Mouse (Mus musculus) liver, embryonic 15.5 days (tissue): Measurements from ENCODE around the gene Rab1a. TPM values are rescaled to one million over a fixed set of nuclear protein-coding genes. Genes with fewer than 3 reads are reported as not detected.
A peak's percentile ranks its signal among the peaks of the same experiment; 100 is the strongest.
"Not testable (repeated sequence)": the region's sequence is repeated elsewhere in the genome, so short reads cannot be mapped to it uniquely, and the experiment has no call there.

Experiments used
- ATAC-seq: fragments of 200-750 bp; cut with Nextera tagmentation; 2 replicates; pipeline ENCODE4 v1.8.0; 2017; ENCODE audit warnings: moderate number of reproducible peaks, mild to moderate bottlenecking, moderate library complexity; ENCODE audit not compliant: insufficient read depth
- H3K27ac ChIP-seq: fragments of 300-500 bp; sonication (generic); replicated peaks from 2 replicates; pipeline ENCODE4 v1.5.1; 2015; ENCODE audit warnings: mild to moderate bottlenecking, inconsistent platforms
- H3K27me3 ChIP-seq: fragments of 300-500 bp; sonication (generic); 2 replicates; pipeline ENCODE4 v1.6.1; 2015; ENCODE audit warnings: mild to moderate bottlenecking, inconsistent platforms
- H3K36me3 ChIP-seq: fragments of 300-500 bp; sonication (generic); replicated peaks from 2 replicates; pipeline ENCODE4 v1.6.1; 2015; ENCODE audit warnings: moderate library complexity, mild to moderate bottlenecking, inconsistent platforms
- H3K4me1 ChIP-seq: fragments of 300-500 bp; sonication (generic); replicated peaks from 2 replicates; pipeline ENCODE4 v1.6.1; 2015; ENCODE audit warnings: inconsistent platforms
- H3K4me2 ChIP-seq: fragments of 300-500 bp; sonication (generic); 2 replicates; pipeline ENCODE4 v1.6.1; 2015; ENCODE audit warnings: moderate library complexity, mild to moderate bottlenecking, inconsistent platforms
- H3K4me3 ChIP-seq: fragments of 300-500 bp; sonication (generic); replicated peaks from 2 replicates; pipeline ENCODE4 v1.5.1; 2015; ENCODE audit warnings: mild to moderate bottlenecking, inconsistent platforms
- H3K9ac ChIP-seq: fragments of 300-500 bp; sonication (generic); 2 replicates; pipeline ENCODE4 v1.6.1; 2015; ENCODE audit warnings: moderate library complexity, mild to moderate bottlenecking, inconsistent platforms
- H3K9me3 ChIP-seq: fragments of 300-500 bp; sonication (generic); replicated peaks from 2 replicates; pipeline ENCODE4 v1.6.1; 2016; ENCODE audit warnings: inconsistent platforms
- WGBS: fragments of 180-500 bp; shearing (Covaris S2); methylation state at CpG from one replicate; pipeline ENCODE4 v1.1.7; 2015; ENCODE audit warnings: mixed read lengths; ENCODE audit not compliant: insufficient replicate concordance; 5-methylcytosine and 5-hydroxymethylcytosine counted together
- polyA plus RNA-seq: library from polyadenylated mRNA; unstranded; fragments of >200 nt; fragmentation: Nextera tagmentation; extraction: Ambion mirVana; gene quantifications from 2 replicates; pipeline ENCODE4 v1.2.1, GENCODE M21; 2015

The Rab1a gene
- 80.4 and 96.4 TPM in 2 replicates for polyA plus RNA-seq

- ATAC-seq: peak; percentile 96
- Histone ChIP-seq H3K4me2 (peak within 1 kb of the TSS; percentile 83), H3K9me3 (no peaks in the 10 kb centered on the region), H3K36me3 (no peaks in the 10 kb centered on the region), H3K4me1 (peaks cover 38% of the 10 kb centered on the region), H3K9ac (peak within 1 kb of the TSS; percentile 99), H3K27me3 (no peaks in the 10 kb centered on the region), H3K4me3 (peak within 1 kb of the TSS; percentile 100), H3K27ac (peak within 1 kb of the TSS; percentile 92)
- WGBS: under 1% methylated on average over 54 of the region's 54 CpGs
Measured at GRCm38 (mm10) chr11:20200713-20201575, at the start of gene Rab1a. TSS of gene Rab1a (plus strand) at chr11:20201432.

- Histone ChIP-seq H3K27ac (no peak overlapping the region), H3K36me3 (no peaks in the 10 kb centered on the region), H3K9ac (no peak overlapping the region), H3K27me3 (no peaks in the 10 kb centered on the region), H3K9me3 (no peaks in the 10 kb centered on the region), H3K4me1 (no peaks in the 10 kb centered on the region), H3K4me2 (no peak overlapping the region), H3K4me3 (no peak overlapping the region)
- no peak for ATAC-seq
- WGBS: 59% methylated on average over 4 of the region's 4 CpGs
Measured at GRCm38 (mm10) chr11:20152107-20152901, 48.9 kb upstream of the Rab1a start.

GRCm38 (mm10) chr11:20153542-20153941 lies 47.7 kb upstream of the Rab1a start:
- H3K4me1 ChIP-seq, ATAC-seq, H3K4me3 ChIP-seq, H3K9ac ChIP-seq, H3K36me3 ChIP-seq, H3K4me2 ChIP-seq, H3K27ac ChIP-seq, H3K9me3 ChIP-seq, H3K27me3 ChIP-seq: not testable (repeated sequence)
- 63% methylated on average over 5 of the region's 5 CpGs for WGBS

- ATAC-seq: no peak
- no peaks in the 10 kb centered on the region for H3K9me3 ChIP-seq
- no peaks in the 10 kb centered on the region for H3K36me3 ChIP-seq
- no peaks in the 10 kb centered on the region for H3K27me3 ChIP-seq
- H3K4me2 ChIP-seq: no peak overlapping the region
- no peak overlapping the region for H3K4me3 ChIP-seq
- no peak overlapping the region for H3K27ac ChIP-seq
- H3K4me1 ChIP-seq: no peaks in the 10 kb centered on the region
- no peak overlapping the region for H3K9ac ChIP-seq
Measured at GRCm38 (mm10) chr11:20158879-20159278, 42.4 kb upstream of the Rab1a start.

GRCm38 (mm10) chr11:20164979-20165867 lies 36.0 kb upstream of the Rab1a start:
- Histone ChIP-seq H3K4me3 (no peak overlapping the region), H3K9ac (no peak overlapping the region), H3K4me2 (no peak overlapping the region), H3K27ac (no peak overlapping the region), H3K27me3 (no peaks in the 10 kb centered on the region), H3K4me1 (no peaks in the 10 kb centered on the region), H3K36me3 (no peaks in the 10 kb centered on the region), H3K9me3 (no peaks in the 10 kb centered on the region)
- 43% methylated on average over 4 of the region's 4 CpGs for WGBS
- no peak for ATAC-seq

DNA sequence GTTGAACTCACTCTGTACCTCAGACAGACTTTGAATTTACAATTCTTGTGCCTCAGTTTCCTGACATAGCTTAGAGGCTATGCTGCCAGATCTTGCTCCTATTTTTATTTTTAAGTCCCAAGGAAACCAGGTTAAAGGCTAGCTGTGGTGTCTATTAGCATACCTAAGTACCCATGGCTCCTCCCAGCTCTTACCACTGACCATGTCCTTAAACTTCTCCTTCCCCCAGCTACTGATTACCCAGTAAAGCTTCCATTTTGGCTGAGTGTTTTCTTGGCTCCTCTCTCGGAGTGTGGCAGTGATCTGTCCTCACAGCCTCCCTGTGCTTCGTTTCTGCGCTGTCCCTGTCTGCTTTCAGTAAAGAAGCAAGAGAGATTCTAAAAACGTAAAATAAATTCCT lies 35.2 kb upstream of the Rab1a start:
- Histone ChIP-seq H3K4me2 (no peak overlapping the region), H3K4me3 (no peak overlapping the region), H3K9ac (no peak overlapping the region), H3K27ac (no peak overlapping the region), H3K9me3 (no peaks in the 10 kb centered on the region), H3K4me1 (no peaks in the 10 kb centered on the region), H3K27me3 (no peaks in the 10 kb centered on the region), H3K36me3 (no peaks in the 10 kb centered on the region)
- 74% methylated on average over 4 of the region's 4 CpGs for WGBS
- no peak for ATAC-seq

DNA sequence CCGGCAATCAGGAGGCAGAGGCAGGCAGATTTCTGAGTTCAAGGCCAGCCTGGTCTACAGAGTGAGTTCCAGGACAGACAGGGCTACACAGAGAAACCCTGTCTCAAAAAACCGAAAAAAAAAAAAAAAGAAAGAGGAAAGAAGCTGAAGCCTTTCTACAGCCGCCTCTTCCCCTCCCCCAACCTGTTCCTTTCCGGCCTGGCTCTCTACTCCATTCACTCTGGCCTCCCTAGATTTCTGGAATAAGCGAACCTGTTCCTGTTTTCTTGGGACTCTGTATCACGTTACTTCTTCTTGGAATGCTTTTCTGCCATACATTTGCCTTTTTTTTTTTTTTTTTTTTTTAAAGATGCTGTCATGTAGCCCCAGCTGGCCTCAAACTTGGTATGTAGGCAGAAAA lies 34.8 kb upstream of the Rab1a start:
- H3K4me1 ChIP-seq, H3K9me3 ChIP-seq, H3K27me3 ChIP-seq, H3K27ac ChIP-seq, H3K4me3 ChIP-seq, H3K36me3 ChIP-seq, H3K4me2 ChIP-seq, H3K9ac ChIP-seq, ATAC-seq: not testable (repeated sequence)
- 54% methylated on average over 6 of the region's 6 CpGs for WGBS

DNA sequence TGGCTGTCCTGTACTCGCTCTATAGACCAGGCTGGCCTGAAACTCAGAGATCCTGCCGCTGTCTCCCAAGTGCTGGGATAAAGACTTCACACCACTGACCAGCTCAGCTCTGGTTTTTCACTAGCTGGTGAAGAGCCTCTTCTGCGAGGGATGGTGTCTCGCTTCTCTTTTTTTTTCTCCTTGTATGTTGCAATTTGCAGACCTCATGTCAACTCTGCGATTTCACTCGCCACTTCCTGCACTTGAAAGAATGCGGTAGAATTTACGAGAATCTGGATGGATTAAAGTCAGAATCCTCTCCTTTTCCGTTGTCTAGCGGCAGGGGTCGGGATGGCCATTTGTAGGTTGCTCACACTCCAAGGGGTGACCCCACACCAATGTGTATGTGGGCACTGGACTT lies 32.3 kb upstream of the Rab1a start:
- Histone ChIP-seq H3K27ac (no peak overlapping the region), H3K9me3 (no peaks in the 10 kb centered on the region), H3K4me3 (no peak overlapping the region), H3K36me3 (no peaks in the 10 kb centered on the region), H3K27me3 (no peaks in the 10 kb centered on the region), H3K4me2 (no peak overlapping the region), H3K9ac (no peak overlapping the region), H3K4me1 (no peaks in the 10 kb centered on the region)
- WGBS: 51% methylated on average over 11 of the region's 11 CpGs
- ATAC-seq: no peak

DNA sequence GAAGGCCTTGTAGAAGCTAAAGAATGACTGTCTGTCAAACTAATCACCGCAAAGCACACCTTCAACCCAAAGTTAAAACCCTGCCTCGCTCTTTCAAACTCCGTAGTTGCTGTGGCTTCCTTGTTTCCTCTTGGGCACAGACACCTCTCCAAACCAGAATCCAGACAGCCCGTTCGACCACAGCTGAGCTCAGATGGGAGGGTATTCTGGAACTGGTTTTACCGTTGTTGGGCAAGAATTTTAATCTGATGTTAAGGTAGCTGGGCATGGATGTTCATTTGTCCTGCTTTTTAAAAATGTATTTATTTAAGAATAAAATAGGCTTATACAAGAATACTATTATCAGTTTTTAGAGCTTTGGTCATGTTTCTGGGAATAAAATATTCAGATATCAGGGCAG lies 14.0 kb upstream of the Rab1a start:
- Histone ChIP-seq H3K9ac (no peak overlapping the region), H3K27me3 (no peaks in the 10 kb centered on the region), H3K4me1 (no peaks in the 10 kb centered on the region), H3K9me3 (no peaks in the 10 kb centered on the region), H3K27ac (no peak overlapping the region), H3K36me3 (no peaks in the 10 kb centered on the region), H3K4me2 (no peak overlapping the region), H3K4me3 (no peak overlapping the region)
- 57% methylated on average over 6 of the region's 6 CpGs for WGBS
- ATAC-seq: no peak

DNA sequence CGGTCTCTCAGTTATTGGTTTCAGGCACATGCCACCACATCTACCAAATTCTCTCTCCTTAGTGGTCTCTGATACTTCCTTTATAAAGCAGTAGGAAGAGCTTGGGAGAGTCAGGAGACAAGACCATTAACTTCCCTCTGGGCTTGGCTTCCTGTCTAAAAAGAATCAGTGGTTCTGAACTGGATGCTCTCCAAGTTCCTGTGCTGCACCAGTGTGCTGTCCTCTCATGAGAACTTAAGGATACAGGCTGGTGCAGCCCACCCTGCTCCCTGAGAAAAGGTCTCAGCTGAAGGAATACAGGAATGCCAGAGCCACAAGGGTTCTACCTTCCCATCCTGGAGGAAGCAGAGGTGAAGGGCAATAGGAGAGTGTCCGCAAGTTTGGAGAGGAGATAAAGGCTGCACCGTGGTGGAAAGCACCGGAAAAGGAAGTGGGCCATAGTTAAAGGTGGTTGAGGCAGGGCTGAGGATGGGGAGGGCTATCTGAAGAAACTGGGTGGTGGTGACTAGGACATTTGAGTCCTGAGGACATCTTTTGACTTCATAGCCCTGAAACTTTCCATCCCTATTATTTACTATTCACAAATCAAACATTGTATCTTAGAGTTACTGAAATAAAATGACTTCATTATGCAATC lies 8.0 kb upstream of the Rab1a start:
- Histone ChIP-seq H3K27ac (no peak overlapping the region), H3K9ac (no peak overlapping the region), H3K4me1 (no peaks in the 10 kb centered on the region), H3K4me3 (no peak overlapping the region), H3K36me3 (no peaks in the 10 kb centered on the region), H3K4me2 (no peak overlapping the region), H3K27me3 (no peaks in the 10 kb centered on the region), H3K9me3 (no peaks in the 10 kb centered on the region)
- WGBS: 34% methylated on average over 4 of the region's 4 CpGs
- no peak for ATAC-seq
